Mouse (Mus musculus): ENCODE results near the gene Slc29a2. TPM values are rescaled to one million over a fixed set of nuclear protein-coding genes. Genes with fewer than 3 reads are reported as not detected.
A peak's percentile ranks its signal among the peaks of the same experiment; 100 is the strongest.
"Not testable (repeated sequence)": the region's sequence is repeated elsewhere in the genome, so short reads cannot be mapped to it uniquely, and the experiment has no call there.

Slc29a2 gene
- total RNA-seq (2021), result 10 to 100 TPM; 15.0 to 17.2 TPM

DNA sequence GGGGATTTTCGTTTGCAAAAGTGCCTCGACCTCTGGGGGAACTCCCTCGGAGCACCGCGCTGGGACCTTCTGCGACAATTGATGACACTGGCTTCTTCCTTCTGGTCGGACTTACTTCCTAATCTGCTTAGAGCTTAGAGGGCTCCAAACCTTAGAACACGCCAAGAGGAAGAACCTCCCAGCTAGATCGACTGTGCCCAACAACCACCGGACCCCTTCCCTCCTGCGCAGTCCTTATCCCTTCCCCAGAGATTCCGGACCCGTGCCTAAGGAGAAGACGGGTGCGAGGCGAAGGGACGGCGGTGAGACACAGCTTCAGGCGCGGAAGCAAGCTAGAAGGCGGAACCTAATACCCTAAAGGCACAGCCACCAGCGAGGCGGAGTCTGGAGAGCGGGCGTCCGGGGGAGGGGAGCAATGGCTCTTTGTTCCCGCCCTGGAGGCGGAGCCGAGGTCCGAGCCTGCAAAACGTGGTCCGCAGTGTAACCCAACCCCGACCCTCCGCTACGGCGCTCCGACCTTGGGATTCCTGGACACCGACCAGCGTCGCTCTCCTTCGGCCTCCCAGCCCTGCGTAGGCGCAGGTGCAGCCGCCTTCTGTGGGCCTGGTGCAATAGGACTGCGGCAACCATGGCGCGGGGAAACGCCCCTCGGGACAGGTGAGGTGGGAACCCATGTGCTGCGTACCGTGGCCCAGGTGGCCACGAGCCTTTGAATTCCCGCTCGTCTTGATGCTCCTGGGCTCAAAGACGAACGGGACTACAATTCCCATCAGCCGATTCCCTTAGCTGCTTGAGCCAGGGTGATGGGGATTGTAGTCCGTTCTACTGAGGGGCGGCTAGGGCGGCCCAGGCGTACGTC is at the start of gene Slc29a2:
Slc29a2 (plus strand) TSS at position 240 of the 859 bp plus-strand sequence.
- peak; percentile 89 to 90 for DNase-seq (ENCODE audit: low spot score in 2 of 2)
- intact Hi-C loops (cut with DNase I), result no loop called here

GRCm38 (mm10) chr19:4981767-4982166 is 41.9 kb upstream of the Slc29a2 start:
- intact Hi-C loops (cut with DNase I), result loop anchor here (5.0 kb wide), 1 partner anchor 36 kb away; no protein-coding TSS in a partner anchor
- DNase-seq (ENCODE audit: low spot score in 2 of 2), result peak in 1 of 2 experiments; percentile 52

DNA sequence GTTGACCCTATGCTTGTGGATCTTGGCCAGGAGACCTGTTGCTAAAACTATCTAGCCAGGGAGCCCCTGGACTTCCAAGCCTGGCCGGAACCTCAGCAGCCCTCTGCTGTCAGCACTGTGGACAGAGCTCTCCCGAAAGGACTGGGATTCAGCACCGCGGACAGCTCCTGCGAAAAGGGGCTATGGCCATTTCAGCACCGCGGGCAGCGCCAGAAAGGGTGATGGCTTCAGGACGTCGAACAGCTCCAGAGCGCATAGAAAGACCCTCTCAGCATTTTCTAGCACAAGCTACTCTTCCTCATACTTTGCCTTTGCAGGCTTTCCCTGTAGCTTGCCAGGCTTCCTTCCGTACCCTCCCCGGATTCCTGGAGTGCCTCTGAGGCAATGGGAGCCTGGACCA is 34.6 kb upstream of the Slc29a2 start:
- intact Hi-C loops (cut with DNase I), result no loop called here
- DNase-seq (ENCODE audit: low spot score in 2 of 2), result peak; percentile 58 to 68

DNA sequence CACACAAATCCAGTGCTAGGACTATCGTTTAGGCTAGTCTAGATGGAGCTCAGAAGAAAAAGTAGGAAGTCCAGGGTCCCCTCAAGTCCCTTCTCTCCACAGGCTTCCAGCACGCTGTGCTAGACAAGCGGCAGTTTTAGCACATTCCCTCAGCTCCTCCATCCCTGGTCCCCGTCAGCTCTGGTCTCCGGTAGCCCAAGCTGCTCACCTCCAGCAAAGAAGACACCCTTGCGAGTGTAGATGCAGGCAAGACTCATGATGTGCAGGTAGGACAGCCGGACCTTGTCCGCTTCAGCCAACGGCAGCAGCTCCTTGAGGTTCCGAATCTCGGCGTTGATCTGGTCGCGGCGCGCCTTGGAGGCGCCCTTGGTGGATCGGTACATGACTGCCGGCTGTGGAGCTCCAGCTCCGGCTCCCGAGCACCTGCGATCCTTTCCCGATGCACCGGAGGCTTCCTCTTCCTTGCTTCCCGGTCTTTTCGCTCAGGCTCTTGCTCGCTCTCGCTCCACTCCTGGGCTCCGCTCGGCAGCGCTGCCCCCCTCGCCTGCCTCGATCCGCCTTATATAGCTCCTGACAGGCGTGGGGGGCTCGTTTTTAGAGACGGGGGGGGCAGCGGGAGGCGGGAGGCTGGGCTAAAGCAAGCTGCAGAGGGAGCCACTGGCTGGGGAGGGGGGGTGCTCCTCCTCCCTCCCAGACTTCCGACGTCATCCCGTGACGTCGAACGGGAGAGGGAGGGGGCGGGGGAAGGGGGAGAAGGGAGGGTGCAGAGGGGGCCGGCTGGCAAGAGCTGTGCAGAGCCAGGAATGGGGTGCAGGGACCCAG is 34.0 kb upstream of the Slc29a2 start:
- peak; percentile 84 to 88 for DNase-seq (ENCODE audit: low spot score in 2 of 2)
- intact Hi-C loops (cut with DNase I), result no loop called here

DNA sequence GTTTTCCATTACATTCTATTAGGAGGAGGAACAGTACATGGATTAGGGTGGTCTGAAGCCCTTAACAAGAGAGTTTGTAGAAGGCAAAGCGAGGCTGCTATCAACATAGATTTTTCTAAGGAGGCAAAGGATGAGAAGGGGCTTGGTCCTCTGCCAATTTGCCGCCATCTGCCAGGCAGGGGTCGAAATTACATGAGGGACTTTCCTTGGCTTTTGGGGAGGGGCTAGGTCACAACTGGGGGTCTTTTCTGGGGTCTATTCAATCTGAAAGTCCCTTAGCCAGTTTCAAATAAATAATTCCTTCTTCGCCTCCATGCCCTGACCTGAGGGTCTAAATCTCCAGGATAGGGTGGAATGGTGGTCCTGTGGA is 33.4 kb upstream of the Slc29a2 start, which contains the start of gene Npas4:
Npas4 (minus strand) TSS at position 61 of the 370 bp plus-strand sequence.
- intact Hi-C loops (cut with DNase I), result no loop called here
- no peak for DNase-seq (ENCODE audit: low spot score in 2 of 2)

GRCm38 (mm10) chr19:4990716-4991115 is 32.9 kb upstream of the Slc29a2 start:
- peak in 1 of 2 experiments; percentile 76 for DNase-seq (ENCODE audit: low spot score in 2 of 2)
- intact Hi-C loops (cut with DNase I), result no loop called here

- intact Hi-C loops (cut with DNase I), result no loop called here
- DNase-seq (ENCODE audit: low spot score in 2 of 2), result no peak
Measured at GRCm38 (mm10) chr19:4992371-4992770, 31.3 kb upstream of the Slc29a2 start.

GRCm38 (mm10) chr19:4992904-4993303 is 30.8 kb upstream of the Slc29a2 start:
- intact Hi-C loops (cut with DNase I), result loop anchor here (1.0 kb wide), 1 partner anchor 8 kb away; no protein-coding TSS in a partner anchor
- DNase-seq (ENCODE audit: low spot score in 2 of 2), result peak; percentile 84 to 85

DNA sequence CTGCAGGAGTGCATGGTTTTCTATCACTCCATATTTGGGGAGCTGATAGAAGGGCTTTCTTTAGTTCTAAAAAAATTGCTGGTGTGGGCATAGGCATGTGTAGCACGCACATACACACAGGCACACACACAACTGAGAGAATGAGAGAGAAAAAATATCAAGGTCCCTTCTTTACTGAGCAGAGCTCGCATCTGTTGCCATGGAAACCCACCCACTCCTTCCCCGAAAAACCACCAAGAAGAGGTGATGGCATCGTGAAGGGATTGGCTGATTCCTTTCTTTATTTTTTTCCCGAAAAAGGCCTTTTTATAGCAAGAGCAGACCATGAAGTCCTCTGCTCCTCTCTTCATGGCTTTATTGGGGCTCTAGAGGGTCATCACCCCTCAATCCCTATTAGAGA is 29.6 kb upstream of the Slc29a2 start:
- peak; percentile 85 to 87 for DNase-seq (ENCODE audit: low spot score in 2 of 2)
- intact Hi-C loops (cut with DNase I), result no loop called here

DNA sequence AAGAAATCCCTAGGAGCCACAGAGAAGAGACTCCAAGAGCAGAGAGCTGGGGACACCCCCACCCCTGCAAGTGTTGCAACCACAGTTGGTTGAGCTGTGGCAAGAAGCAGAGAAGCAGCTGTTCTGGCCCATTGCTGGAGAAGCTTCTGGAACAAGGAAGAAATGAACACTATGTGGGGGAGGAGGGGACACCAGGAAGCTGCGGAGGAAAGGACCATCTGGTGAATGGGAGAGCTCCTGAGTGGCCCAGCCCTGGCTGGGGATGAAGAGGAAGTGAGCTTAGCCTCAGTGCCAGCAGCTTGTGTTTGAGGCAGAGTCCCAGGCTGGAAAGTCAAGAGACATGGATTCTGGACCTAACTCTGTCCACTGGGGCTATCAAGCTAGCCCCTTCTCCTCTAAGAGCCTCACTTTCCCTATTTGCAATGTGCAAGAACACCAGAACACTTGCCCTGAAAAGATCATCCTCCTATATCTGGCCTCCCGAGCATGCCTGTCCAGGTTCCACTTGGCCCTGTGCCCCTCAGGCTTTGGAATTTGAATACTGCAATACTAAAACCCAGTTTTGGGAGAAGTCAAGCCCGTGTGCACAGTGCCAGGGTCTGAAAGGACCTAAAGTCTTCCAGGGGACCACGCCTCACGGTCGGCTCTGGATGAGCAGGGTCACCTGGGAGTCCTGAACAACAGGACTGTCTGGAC is 24.1 kb upstream of the Slc29a2 start:
- peak; percentile 77 for DNase-seq (ENCODE audit: low spot score in 2 of 2)
- intact Hi-C loops (cut with DNase I), result loop anchor here (5.0 kb wide), 1 partner anchor 37 kb away; the partner anchor contains the start of gene Mrpl11

DNA sequence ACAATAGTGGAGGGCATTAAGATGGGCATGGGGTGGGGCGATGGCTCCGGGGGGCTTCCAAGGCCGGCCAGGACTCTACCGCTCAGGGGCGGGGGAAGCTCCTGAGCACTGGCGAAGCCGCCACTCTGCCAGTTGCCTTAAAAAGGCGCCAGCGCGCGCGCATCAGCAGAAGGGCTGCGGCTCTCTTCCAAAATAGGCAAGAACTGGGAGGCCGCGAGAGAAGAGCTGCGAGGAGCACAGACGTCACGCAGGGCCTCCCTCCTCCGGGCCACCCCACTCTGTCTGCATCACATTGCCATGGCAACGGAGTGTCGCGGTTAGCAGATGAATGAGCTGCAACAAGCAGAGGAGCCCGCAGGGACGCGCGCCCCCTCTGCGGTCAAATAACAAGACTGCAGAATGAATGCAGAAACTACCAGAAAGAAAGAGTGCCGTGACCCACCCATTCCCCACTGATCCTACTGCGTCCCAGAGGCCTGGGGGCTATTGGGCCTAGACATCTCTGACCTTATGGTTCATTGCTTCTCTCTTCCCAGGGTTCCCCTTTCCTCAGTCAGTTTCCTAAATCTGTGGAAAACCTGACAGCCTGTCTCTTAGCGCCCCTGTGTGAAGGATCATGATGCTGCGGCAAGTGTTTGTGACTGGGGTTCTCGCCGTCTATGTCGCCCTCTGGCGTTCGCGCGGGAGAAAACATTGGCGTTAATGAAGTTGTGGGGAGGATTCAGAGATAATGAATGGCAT is 21.8 kb upstream of the Slc29a2 start:
- intact Hi-C loops (cut with DNase I), result loop anchor here (1.0 to 5.0 kb wide), 3 partner anchors 9 to 40 kb away; partner anchors contain the start of gene Mrpl11
- peak; percentile 94 to 96 for DNase-seq (ENCODE audit: low spot score in 2 of 2)

GRCm38 (mm10) chr19:5003644-5004043 is 20.0 kb upstream of the Slc29a2 start:
- not testable (repeated sequence) for DNase-seq (ENCODE audit: low spot score in 2 of 2)
- intact Hi-C loops (cut with DNase I), result loop anchor here (5.0 kb wide), 1 partner anchor 41 kb away; the partner anchor contains the start of gene Mrpl11

- DNase-seq (ENCODE audit: low spot score in 2 of 2), result no peak
- intact Hi-C loops (cut with DNase I), result loop anchor here (5.0 kb wide), 1 partner anchor 43 kb away; the partner anchor contains the start of gene Mrpl11
Measured at GRCm38 (mm10) chr19:5004925-5005324, 18.7 kb upstream of the Slc29a2 start.

GRCm38 (mm10) chr19:5013138-5013537 is 10.5 kb upstream of the Slc29a2 start:
- no peak for DNase-seq (ENCODE audit: low spot score in 2 of 2)
- intact Hi-C loops (cut with DNase I), result no loop called here

GRCm38 (mm10) chr19:5014961-5015398 is 8.7 kb upstream of the Slc29a2 start:
- intact Hi-C loops (cut with DNase I), result loop anchor here (5.0 kb wide), 2 partner anchors 33 to 57 kb away; no protein-coding TSS in a partner anchor
- DNase-seq (ENCODE audit: low spot score in 2 of 2), result no peak

GRCm38 (mm10) chr19:5016221-5016742 is 7.4 kb upstream of the Slc29a2 start:
- intact Hi-C loops (cut with DNase I), result loop anchor here (5.0 kb wide), 2 partner anchors 34 to 56 kb away; no protein-coding TSS in a partner anchor
- DNase-seq (ENCODE audit: low spot score in 2 of 2), result no peak

DNA sequence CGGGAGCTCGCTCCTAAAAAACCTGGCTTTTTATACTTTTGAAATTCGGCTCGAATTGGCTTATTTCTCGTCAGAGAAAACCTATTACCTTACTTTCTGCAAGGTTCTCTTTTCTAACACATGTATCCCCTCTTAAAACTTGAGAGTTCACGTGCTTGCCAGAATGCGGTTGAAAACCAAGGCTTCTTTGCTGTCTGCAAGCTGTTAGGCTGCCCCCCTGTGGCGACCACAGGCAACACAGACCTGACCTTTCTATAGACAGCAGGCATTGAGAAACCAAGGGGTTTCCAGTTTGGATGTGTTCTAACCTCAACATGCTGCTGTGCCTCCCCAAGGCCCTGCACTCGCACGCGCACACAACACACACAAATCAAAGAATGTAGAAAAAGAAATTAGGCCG is 6.9 kb upstream of the Slc29a2 start:
- intact Hi-C loops (cut with DNase I), result loop anchor here (5.0 kb wide), 2 partner anchors 34 to 56 kb away; no protein-coding TSS in a partner anchor
- no peak for DNase-seq (ENCODE audit: low spot score in 2 of 2)

GRCm38 (mm10) chr19:5017611-5018010 is 6.0 kb upstream of the Slc29a2 start:
- no peak for DNase-seq (ENCODE audit: low spot score in 2 of 2)
- intact Hi-C loops (cut with DNase I), result loop anchor here (5.0 kb wide), 2 partner anchors 35 to 55 kb away; no protein-coding TSS in a partner anchor

All from left cerebral cortex, postnatal 36 days (tissue).